Mouse (Mus musculus) MN1 (cell line): ENCODE measurements around the gene Smim8.

Experiments
- DNase-seq: peaks from one replicate; pipeline ENCODE4 v3.0.0-alpha.2; 2016; ENCODE audit warnings: low spot score

Gene Smim8

GRCm38 (mm10) chr4:34719421-34719820 lies 58.8 kb downstream of the Smim8 start:
- no peak for DNase-seq
